Mouse (Mus musculus) cortical plate, adult 2 months (tissue): ENCODE measurements around the gene Mrpl12.

Experiments
- CTCF ChIP-seq: fragments of 200-500 bp; IDR thresholded peaks from 2 replicates; pipeline ENCODE4 v1.5.1; 2011; ENCODE audit warnings: mild to moderate bottlenecking, control low read depth, low read length; ENCODE audit not compliant: insufficient read depth; ENCODE audit errors: extremely low read depth
- POLR2A ChIP-seq: fragments of 200-500 bp; IDR thresholded peaks from 2 replicates; pipeline ENCODE4 v1.6.1; 2011; ENCODE audit warnings: mild to moderate bottlenecking, low read length, control low read depth; ENCODE audit not compliant: insufficient read depth; ENCODE audit errors: extremely low read depth

- TF ChIP-seq POLR2A (no peak), CTCF (no peak)
Observed at GRCm38 (mm10) chr11:120501018-120501417, 16.6 kb downstream of the Mrpl12 start.
